Mouse (Mus musculus): ENCODE measurements at regions not wholly inside any gene's neighbourhood (a gene's known extent, or its start where the extent isn't known, plus 50 kb on each side); places are given as distances from the start of the nearest gene placed in this dataset.

DNA sequence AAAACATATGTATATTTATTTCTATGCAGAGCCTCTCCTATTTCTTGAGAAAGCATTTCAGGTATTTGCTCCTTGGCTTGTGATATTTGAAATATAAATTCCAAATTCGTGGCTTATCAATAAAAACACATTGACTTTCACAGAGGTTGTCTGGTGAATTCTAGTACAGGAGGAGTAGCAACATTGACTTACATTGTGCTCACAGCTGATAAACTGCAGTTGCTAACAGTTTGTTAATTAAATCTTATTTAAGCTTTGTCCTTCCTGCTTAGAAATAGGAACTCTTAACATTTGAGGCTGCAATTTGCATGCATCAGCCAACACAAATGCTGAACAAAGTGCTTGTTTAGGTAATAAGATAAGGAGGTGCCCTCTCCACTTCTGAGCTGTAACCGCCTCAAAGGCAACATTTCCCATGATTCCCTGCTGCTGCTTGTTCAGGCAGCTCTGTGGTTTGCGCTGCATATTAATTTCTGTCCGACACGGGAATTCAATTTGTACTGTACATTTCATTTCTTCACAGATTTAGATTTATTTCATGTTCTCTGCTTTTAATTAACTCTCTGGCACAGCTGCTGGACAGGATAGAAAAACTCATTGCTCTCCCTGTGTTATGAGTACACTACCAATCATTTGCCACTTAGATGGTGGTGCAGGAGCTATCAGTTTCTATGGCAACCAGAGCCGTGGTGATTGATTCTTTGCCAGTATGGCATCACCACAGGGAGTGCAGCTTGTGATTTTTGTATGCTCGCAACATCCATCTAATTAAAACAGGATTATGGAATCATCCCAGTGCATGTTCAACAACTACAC is 219.0 kb downstream of the Zfp352 start:
- H3K9ac ChIP-seq: no peak overlapping the region
- peak; percentile 99 for ATAC-seq (ENCODE audit: low read depth)
- peak overlapping the region; percentile 46 for H3K4me2 ChIP-seq
- H3K36me3 ChIP-seq: no peaks in the 10 kb centered on the region
- peak overlapping the region; percentile 3; the same call in 1 of the 2 replicates for H3K4me3 ChIP-seq
- H3K9me3 ChIP-seq: no peaks in the 10 kb centered on the region
- no peaks in the 10 kb centered on the region for H3K27me3 ChIP-seq
- H3K4me1 ChIP-seq (replicated peaks): peaks cover 13% of the 10 kb centered on the region
- H3K27ac ChIP-seq (replicated peaks): peak overlapping the region; percentile 52; the same call in 1 of the 2 replicates
- 35% methylated on average over 7 of the region's 7 CpGs for WGBS

- WGBS: 64% methylated on average over 10 of the region's 10 CpGs
- H3K4me1 ChIP-seq (replicated peaks): peaks cover 13% of the 10 kb centered on the region
- H3K27ac ChIP-seq (replicated peaks): 0 out of 2 replicates have a peak overlapping the region, but pooled peaks have one; percentile 52
- no peak overlapping the region for H3K9ac ChIP-seq
- H3K9me3 ChIP-seq: no peaks in the 10 kb centered on the region
- H3K27me3 ChIP-seq: no peaks in the 10 kb centered on the region
- H3K36me3 ChIP-seq: no peaks in the 10 kb centered on the region
- peak overlapping the region; percentile 46 for H3K4me2 ChIP-seq
- ATAC-seq (ENCODE audit: low read depth): peak; percentile 40; the same call in 1 of the 2 replicates
- H3K4me3 ChIP-seq: peak overlapping the region; percentile 3; the same call in 1 of the 2 replicates
Measured at GRCm38 (mm10) chr4:90438191-90438922, 219.7 kb downstream of the Zfp352 start.

DNA sequence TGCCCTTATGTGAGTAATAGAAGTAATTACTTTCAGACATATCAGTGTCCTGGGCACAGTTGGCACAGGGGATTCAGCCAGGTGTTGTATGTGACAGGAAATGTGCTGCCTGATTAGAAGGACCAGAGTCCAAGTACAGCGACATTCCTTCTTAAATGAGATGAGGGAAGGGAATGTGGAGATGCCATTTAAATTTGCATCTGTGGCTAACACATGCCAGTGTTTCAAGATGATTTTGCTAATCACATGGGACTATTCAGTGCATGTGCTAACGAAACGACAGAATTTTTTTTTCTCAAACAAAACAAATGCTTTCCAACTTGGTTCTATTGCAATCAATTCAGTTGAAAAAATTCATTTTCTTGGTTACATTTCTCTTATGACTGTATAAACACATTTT is 226.6 kb downstream of the Zfp352 start:
- Histone ChIP-seq H3K9ac (no peak overlapping the region), H3K27ac (replicated peaks) (no peak overlapping the region), H3K27me3 (no peaks in the 10 kb centered on the region), H3K4me1 (replicated peaks) (no peaks in the 10 kb centered on the region), H3K4me3 (no peak overlapping the region), H3K4me2 (no peak overlapping the region), H3K36me3 (no peaks in the 10 kb centered on the region), H3K9me3 (no peaks in the 10 kb centered on the region)
- WGBS: 89% methylated on average over 3 of the region's 3 CpGs
- no peak for ATAC-seq (ENCODE audit: low read depth)

DNA sequence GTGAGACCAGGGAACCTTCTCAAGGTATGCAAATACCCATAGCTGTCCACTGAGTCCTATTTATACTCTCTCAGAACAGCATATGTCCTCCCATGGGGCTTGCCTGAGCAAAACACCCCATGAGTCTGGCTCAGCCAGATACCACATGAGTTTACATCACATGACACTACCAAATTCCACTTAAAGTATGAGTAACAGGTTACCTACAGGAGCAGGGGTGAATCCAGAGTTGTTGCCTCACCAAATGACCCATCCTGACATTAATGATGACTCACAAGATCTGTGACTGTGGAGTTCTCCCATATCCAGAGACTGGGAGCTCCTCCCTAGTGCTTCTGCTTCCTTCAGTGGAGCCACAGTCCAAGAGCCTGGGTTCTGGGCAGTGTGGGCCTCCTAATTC is 234.0 kb downstream of the Zfp352 start:
- Histone ChIP-seq H3K9ac (no peak overlapping the region), H3K27ac (replicated peaks) (no peak overlapping the region), H3K27me3 (no peaks in the 10 kb centered on the region), H3K4me3 (no peak overlapping the region), H3K9me3 (no peaks in the 10 kb centered on the region), H3K4me2 (no peak overlapping the region), H3K4me1 (replicated peaks) (no peaks in the 10 kb centered on the region), H3K36me3 (no peaks in the 10 kb centered on the region)
- ATAC-seq (ENCODE audit: low read depth): no peak

- 79% methylated on average over 3 of the region's 3 CpGs for WGBS
- Histone ChIP-seq H3K9ac (no peak overlapping the region), H3K27me3 (no peaks in the 10 kb centered on the region), H3K9me3 (no peaks in the 10 kb centered on the region), H3K4me2 (no peak overlapping the region), H3K4me3 (no peak overlapping the region), H3K27ac (replicated peaks) (no peak overlapping the region), H3K36me3 (no peaks in the 10 kb centered on the region), H3K4me1 (replicated peaks) (no peaks in the 10 kb centered on the region)
- no peak for ATAC-seq (ENCODE audit: low read depth)
Measured at GRCm38 (mm10) chr4:90453029-90453428, 234.4 kb downstream of the Zfp352 start.

GRCm38 (mm10) chr4:90496891-90497610 is 278.4 kb downstream of the Zfp352 start:
- WGBS: 86% methylated on average over 5 of the region's 5 CpGs
- Histone ChIP-seq H3K4me3 (no peak overlapping the region), H3K36me3 (no peaks in the 10 kb centered on the region), H3K4me1 (replicated peaks) (no peaks in the 10 kb centered on the region), H3K9me3 (no peaks in the 10 kb centered on the region), H3K27ac (replicated peaks) (no peak overlapping the region), H3K27me3 (no peaks in the 10 kb centered on the region), H3K9ac (no peak overlapping the region), H3K4me2 (no peak overlapping the region)
- no peak for ATAC-seq (ENCODE audit: low read depth)
